Mouse (Mus musculus) forebrain, postnatal 0 days (tissue): Measurements from ENCODE around the gene Iqce. TPM values are rescaled to one million over a fixed set of nuclear protein-coding genes. Genes with fewer than 3 reads are reported as not detected.

Experiments
- ATAC-seq: fragments of 200-750 bp; cut with Nextera tagmentation; 2 replicates; pipeline ENCODE4 v1.8.0; 2017; ENCODE audit warnings: mild to moderate bottlenecking, moderate library complexity
- DNase-seq: peaks from one replicate; pipeline ENCODE4 v3.0.0-alpha.2; 2015
- H3K27ac ChIP-seq: fragments of 300-500 bp; sonication (generic); 2 replicates; pipeline ENCODE4 v1.5.1; 2014; ENCODE audit warnings: low read depth, mild to moderate bottlenecking, antibody characterized with exemption, low read length, moderate library complexity, mixed read lengths
- H3K27me3 ChIP-seq: fragments of 300-500 bp; sonication (generic); 2 replicates; pipeline ENCODE4 v1.6.1; 2014; ENCODE audit warnings: mild to moderate bottlenecking, low read length, mixed read lengths; ENCODE audit not compliant: insufficient read depth
- H3K36me3 ChIP-seq: fragments of 300-500 bp; sonication (generic); 2 replicates; pipeline ENCODE4 v1.6.1; 2014; ENCODE audit warnings: mild to moderate bottlenecking, moderate library complexity; ENCODE audit not compliant: insufficient read depth
- H3K4me1 ChIP-seq: fragments of 300-500 bp; sonication (generic); 2 replicates; pipeline ENCODE4 v1.6.1; 2014; ENCODE audit warnings: antibody characterized with exemption; ENCODE audit not compliant: insufficient read depth
- H3K4me2 ChIP-seq: fragments of 300-500 bp; sonication (generic); 2 replicates; pipeline ENCODE4 v1.6.1; 2014; ENCODE audit warnings: low read depth, mild to moderate bottlenecking, moderate library complexity
- H3K4me3 ChIP-seq: fragments of 300-500 bp; sonication (generic); 2 replicates; pipeline ENCODE4 v1.5.1; 2014; ENCODE audit warnings: low read depth, low read length, mixed read lengths
- H3K9ac ChIP-seq: fragments of 300-500 bp; sonication (generic); 2 replicates; pipeline ENCODE4 v1.6.1; 2014; ENCODE audit warnings: mild to moderate bottlenecking
- H3K9me3 ChIP-seq: fragments of 300-500 bp; sonication (generic); 2 replicates; pipeline ENCODE4 v1.6.1; 2016; ENCODE audit warnings: low read length
- CTCF ChIP-seq: sonication (generic); IDR thresholded peaks from 2 replicates; pipeline ENCODE4 v1.5.1; 2016; ENCODE audit warnings: antibody characterized with exemption, control low read depth, low read depth
- WGBS: fragments of 180-500 bp; shearing (Covaris S2); extraction: QIAGEN DNeasy Blood & Tissue Kit; methylation state at CpG from one replicate; pipeline ENCODE4 v1.1.7; 2014; 5-methylcytosine and 5-hydroxymethylcytosine counted together
- polyA plus RNA-seq: library from polyadenylated mRNA; unstranded; fragments of >200 nt; fragmentation: Nextera tagmentation; extraction: Ambion mirVana; gene quantifications from 2 replicates; pipeline ENCODE4 v1.2.1, GENCODE M21; 2015
- total RNA-seq: library from RNA; depleted of rRNA; stranded (reverse); fragments of >200 nt; gene quantifications from 2 replicates; pipeline ENCODE4 v1.2.3, GENCODE M21; 2014

The Iqce gene
- total and polyA plus RNA-seq, 2 experiments from 2014 or later: 27.1 to 30.6 TPM

DNA sequence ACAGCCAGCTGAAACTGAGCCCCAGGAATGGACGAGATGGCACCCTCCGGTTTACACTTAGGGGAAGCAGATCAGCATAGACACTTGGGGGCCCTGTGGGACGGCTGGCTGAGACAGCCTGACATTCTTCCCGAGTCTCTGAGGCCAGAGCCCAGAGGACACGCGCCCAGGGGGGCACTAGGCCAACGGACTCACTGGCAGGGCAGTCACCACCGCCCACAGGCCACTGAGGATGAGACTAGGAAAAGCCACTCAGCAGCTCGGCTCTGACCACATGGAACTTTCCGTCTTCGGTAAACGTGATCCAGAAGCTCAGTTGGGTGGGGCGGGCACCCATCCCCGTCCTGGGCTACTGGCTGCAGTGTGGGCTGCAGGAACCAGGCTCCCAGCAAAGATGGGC, 62.3 kb downstream of the Iqce start:
- Histone ChIP-seq H3K27ac (no peak overlapping the region), H3K9me3 (no peaks in the 10 kb centered on the region), H3K4me1 (peaks cover 7% of the 10 kb centered on the region), H3K4me2 (no peak overlapping the region), H3K36me3 (peaks cover 52% of the 10 kb centered on the region), H3K27me3 (no peaks in the 10 kb centered on the region), H3K9ac (no peak overlapping the region), H3K4me3 (no peak overlapping the region)
- 75% methylated on average over 14 of the region's 14 CpGs for WGBS
- ATAC-seq (no peak), DNase-seq (no peak)
- no peak for TF ChIP-seq CTCF

DNA sequence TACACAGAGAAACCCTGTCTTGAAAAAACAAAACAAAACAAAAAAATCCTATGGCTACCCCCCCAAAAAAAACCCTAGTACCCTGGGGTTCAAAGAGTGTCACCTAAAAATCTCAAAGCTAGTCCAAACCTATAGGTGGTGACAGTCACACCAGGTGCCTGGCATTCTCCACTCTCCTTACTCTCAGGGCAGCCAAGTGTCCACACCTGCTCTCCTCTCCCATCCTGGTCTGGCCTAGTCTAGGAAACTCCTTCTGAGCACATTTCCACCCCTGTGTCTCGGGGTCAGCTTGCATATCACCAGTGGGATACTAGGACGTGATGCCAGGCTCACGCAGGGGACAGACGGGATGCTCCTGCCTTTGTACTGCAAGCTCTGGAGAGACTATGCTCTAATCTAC, 62.9 kb downstream of the Iqce start:
- no peak for TF ChIP-seq CTCF
- Histone ChIP-seq H3K27me3 (no peaks in the 10 kb centered on the region), H3K4me3 (no peak overlapping the region), H3K27ac (no peak overlapping the region), H3K9me3 (no peaks in the 10 kb centered on the region), H3K4me2 (no peak overlapping the region), H3K9ac (no peak overlapping the region), H3K36me3 (peaks cover 58% of the 10 kb centered on the region), H3K4me1 (peaks cover 7% of the 10 kb centered on the region)
- DNase-seq (no peak), ATAC-seq (no peak)
- 88% methylated on average over 4 of the region's 4 CpGs for WGBS

- no peaks in the 10 kb centered on the region for H3K27me3 ChIP-seq
- 92% methylated on average over 6 of the region's 6 CpGs for WGBS
- no peak overlapping the region for H3K4me3 ChIP-seq
- no peak overlapping the region for H3K9ac ChIP-seq
- no peak overlapping the region for H3K27ac ChIP-seq
- no peak for ATAC-seq
- H3K36me3 ChIP-seq: peaks cover 60% of the 10 kb centered on the region
- peaks cover 7% of the 10 kb centered on the region for H3K4me1 ChIP-seq
- H3K9me3 ChIP-seq: no peaks in the 10 kb centered on the region
- TF ChIP-seq CTCF: no peak
- DNase-seq: no peak
- no peak overlapping the region for H3K4me2 ChIP-seq
Measured at GRCm38 (mm10) chr5:140638484-140638883, 63.7 kb downstream of the Iqce start.

GRCm38 (mm10) chr5:140637989-140638388, 64.2 kb downstream of the Iqce start:
- no peak for TF ChIP-seq CTCF
- no peak overlapping the region for H3K27ac ChIP-seq
- DNase-seq: no peak
- H3K4me3 ChIP-seq: no peak overlapping the region
- H3K36me3 ChIP-seq: peaks cover 64% of the 10 kb centered on the region
- H3K27me3 ChIP-seq: no peaks in the 10 kb centered on the region
- peaks cover 7% of the 10 kb centered on the region for H3K4me1 ChIP-seq
- WGBS: 84% methylated on average over 3 of the region's 3 CpGs
- H3K9me3 ChIP-seq: no peaks in the 10 kb centered on the region
- no peak overlapping the region for H3K4me2 ChIP-seq
- ATAC-seq: no peak
- no peak overlapping the region for H3K9ac ChIP-seq

DNA sequence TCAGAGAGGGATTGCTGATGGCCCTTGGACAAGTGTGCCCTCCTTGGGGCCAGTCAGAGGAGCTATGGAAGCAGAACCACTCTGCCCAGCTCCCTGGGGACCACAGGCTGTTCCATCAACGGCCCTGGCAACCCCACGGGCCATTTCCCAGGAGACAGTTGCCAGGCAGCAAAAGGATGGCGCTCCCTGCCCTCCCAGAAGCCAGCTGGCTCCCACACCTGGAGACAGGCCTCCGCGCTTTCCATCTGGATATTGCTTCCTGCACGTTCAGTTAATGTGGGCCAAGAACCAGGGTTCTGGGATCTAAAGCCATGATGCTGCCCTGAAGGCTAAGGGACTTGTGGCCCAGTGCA, 65.1 kb downstream of the Iqce start:
- no peak overlapping the region for H3K9ac ChIP-seq
- no peak overlapping the region for H3K4me2 ChIP-seq
- DNase-seq (no peak), ATAC-seq (0 out of 2 replicates have a peak, but pooled peaks have one; percentile 11)
- no peak for TF ChIP-seq CTCF
- peaks cover 71% of the 10 kb centered on the region for H3K36me3 ChIP-seq
- peaks cover 5% of the 10 kb centered on the region for H3K4me1 ChIP-seq
- no peaks in the 10 kb centered on the region for H3K9me3 ChIP-seq
- no peaks in the 10 kb centered on the region for H3K27me3 ChIP-seq
- 72% methylated on average over 6 of the region's 6 CpGs for WGBS
- no peak overlapping the region for H3K4me3 ChIP-seq
- peak overlapping the region; percentile 15; the same call in 1 of the 2 replicates for H3K27ac ChIP-seq

DNA sequence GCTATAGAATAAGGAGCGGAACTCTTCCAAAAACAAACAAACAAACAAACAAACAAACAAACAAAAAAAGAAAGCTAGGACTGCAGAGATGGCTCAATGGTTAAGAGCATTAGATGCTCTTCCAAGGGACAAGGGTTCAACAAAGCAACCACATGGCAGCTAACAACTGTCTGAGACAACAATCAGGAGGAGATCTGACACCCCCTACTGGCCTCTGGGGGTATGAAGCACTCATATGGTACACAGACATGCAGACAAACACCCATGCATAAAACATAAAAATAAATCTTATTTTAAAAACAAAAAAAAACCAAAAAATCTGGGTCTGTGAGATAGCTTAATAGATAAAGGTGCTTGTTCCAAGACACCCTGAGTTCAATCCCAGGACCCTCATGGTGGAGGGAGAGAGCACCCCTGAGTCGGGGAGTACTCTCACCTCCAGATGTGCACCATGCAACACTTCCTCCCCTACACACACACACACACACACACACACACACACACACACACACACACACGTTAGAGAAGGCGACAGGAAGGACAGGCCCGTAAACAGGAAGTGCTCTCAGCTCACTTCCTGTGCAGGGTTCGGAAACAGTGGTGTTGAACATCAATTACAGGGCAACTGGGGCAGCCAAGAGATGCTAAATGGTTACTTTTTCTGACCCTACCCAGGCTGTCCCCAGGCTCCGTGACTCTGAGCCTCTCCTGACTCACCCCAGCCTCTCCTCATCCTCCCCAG, 65.7 kb downstream of the Iqce start:
- WGBS: 88% methylated on average over 7 of the region's 7 CpGs
- Histone ChIP-seq H3K4me2 (no peak overlapping the region), H3K36me3 (peaks cover 76% of the 10 kb centered on the region), H3K9me3 (no peaks in the 10 kb centered on the region), H3K4me1 (peaks cover 3% of the 10 kb centered on the region; the same call in 1 of the 2 replicates), H3K27me3 (no peaks in the 10 kb centered on the region), H3K27ac (peak overlapping the region; percentile 15; the same call in 1 of the 2 replicates), H3K9ac (no peak overlapping the region), H3K4me3 (no peak overlapping the region)
- TF ChIP-seq CTCF: peak; percentile 44
- ATAC-seq (no peak), DNase-seq (no peak)

DNA sequence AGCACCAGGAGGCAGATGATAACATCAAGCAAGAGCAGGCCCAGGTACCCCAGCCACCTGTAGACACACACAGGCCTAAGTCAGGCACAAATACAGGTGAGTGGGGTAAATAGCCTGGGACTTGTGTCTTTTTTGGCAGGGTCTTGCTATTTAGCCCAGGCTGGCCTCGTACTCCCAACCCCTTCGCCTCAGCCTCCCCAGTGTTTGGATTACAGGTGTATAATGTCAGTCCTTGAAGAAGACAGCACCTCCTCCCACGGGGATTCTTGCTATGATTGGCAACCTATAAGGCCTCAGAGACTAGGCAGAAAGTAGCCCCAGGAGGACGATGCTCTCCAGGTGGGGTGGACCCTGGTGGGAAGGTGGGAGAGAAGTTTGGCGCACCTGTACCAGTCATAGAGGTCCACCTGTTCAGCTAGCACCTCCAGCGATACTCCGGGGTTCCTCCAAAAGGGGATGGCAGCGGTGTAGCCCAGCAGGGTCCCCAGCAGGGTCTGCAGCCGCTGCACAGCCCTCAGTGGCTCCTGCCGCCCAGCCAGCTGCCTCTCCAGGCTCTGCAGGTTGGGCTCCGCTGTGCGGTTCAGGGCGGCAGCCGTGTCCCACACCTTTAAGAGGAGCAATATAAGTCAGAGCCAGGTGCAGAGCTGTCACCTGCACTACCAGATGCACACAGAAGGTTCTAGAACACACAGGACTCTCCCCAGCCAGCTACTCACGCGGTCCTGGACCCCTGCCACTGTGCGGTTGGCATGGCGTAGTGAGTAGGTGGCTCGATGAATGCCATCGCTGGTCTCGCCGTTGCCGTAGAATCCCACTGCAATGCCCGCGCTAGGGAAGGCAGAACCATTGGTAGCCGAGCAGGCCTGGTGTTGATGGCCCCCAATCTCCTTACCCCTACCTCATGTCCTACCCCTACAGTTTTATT, 67.1 kb downstream of the Iqce start:
- Histone ChIP-seq H3K27ac (no peak overlapping the region), H3K27me3 (no peaks in the 10 kb centered on the region), H3K9me3 (no peaks in the 10 kb centered on the region), H3K4me1 (peaks cover 3% of the 10 kb centered on the region; the same call in 1 of the 2 replicates), H3K4me2 (no peak overlapping the region), H3K9ac (no peak overlapping the region), H3K4me3 (no peak overlapping the region), H3K36me3 (peaks cover 83% of the 10 kb centered on the region)
- DNase-seq (no peak), ATAC-seq (no peak)
- TF ChIP-seq CTCF: no peak
- WGBS: 79% methylated on average over 26 of the region's 26 CpGs
